Mouse (Mus musculus) erythroblast, adult 5-6 weeks (primary cell): ENCODE data around the gene Dstn. TPM values are rescaled to one million over a fixed set of nuclear protein-coding genes. Genes with fewer than 3 reads are reported as not detected.

Experiments
- ATAC-seq: replicated peaks from 2 replicates; pipeline ENCODE4 v1.8.0; 2016; ENCODE audit warnings: moderate number of reproducible peaks, mild to moderate bottlenecking, moderate TSS enrichment, inconsistent platforms; ENCODE audit not compliant: poor library complexity, low FRiP score, severe bottlenecking
- total RNA-seq, 2 experiments: library from RNA; stranded (forward) in 1 of 2; stranded (reverse) in 1 of 2; fragments of 150-400 nt in 1 of 2; fragments of 200-764, 138-1000 nt in 1 of 2; gene quantifications; 2 replicates each; pipeline versions ENCODE4 v1.2.3 to v1.2.4; 2015 to 2017; ENCODE audit warnings: low replicate concordance in 2 of 2

Gene Dstn
- total RNA-seq, 2 experiments from 2014 or later: 153 to 176 TPM

DNA sequence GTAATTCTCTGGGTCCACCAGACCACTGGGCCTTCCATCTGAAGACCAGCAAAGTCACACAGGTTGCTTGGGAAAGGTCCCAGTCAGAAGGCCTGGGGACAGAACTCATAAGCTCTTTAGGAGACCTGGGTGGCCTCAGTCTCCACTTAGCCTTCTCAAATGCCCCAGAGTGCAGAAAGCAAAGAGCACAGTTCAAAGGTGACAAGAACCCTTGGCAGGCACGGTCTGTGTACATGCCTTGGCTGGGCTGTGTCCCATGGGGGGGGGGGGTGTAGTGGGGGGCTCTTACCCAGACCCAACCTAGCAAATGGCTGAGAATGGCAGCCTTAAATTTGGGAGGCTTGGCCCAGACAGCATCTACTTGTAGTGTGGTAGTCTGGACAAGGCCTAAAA is 35.9 kb downstream of the Dstn start:
- no peak for ATAC-seq

DNA sequence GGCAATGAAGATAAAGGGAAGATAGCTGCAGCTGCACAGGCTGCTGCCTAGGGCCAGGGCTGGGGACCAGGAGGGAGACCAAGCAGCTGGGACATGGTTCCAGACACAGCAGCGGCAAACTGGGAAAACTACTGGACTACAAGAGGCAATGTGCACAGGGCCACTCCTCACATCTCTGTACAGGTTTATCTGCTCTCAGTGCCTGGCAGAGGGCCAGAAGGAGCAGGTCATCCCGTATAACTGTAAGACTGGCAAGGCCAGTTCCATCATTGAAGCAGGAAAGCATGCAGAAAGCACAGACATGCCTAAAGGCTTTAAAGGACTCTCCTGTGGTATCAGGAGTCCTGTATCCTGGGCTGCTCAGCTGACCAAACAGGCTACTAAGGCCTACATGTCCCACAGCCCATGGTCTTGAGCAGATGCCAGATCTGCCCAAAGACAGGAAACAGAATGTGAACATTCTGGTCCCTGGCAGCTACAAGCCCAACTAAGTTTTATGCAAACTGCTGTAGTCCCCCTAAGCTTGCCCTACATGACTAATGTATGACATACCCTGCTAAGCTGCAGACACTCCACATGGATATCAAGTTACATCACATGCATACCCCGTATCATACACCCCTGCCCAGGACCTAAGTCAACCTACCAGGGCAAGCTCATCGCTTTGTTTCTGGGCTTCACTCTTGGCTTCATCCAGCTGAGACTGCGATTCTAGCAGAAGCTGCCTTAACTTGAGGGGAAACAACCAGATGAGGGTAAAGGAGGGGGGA is 36.6 kb downstream of the Dstn start:
- no peak for ATAC-seq

DNA sequence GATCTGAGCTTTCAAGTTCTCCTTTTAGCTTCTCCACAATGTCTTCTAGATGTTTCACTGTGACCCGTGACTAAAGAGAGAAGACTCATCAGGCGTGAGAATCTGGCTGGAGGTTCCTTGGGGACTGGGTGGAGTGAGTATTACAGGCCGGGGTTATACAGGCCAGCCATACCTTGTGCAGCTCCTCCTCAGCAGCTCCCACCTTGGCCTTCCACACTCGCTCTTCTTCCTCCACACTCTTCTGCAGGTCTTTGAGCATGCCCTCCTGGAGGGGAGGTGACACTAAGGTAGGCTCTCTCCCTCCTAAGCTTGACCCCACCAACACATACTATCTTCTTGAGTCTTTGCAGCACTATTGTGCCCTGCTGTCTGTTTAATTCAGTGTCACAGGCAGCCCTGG is 38.8 kb downstream of the Dstn start:
- no peak for ATAC-seq

DNA sequence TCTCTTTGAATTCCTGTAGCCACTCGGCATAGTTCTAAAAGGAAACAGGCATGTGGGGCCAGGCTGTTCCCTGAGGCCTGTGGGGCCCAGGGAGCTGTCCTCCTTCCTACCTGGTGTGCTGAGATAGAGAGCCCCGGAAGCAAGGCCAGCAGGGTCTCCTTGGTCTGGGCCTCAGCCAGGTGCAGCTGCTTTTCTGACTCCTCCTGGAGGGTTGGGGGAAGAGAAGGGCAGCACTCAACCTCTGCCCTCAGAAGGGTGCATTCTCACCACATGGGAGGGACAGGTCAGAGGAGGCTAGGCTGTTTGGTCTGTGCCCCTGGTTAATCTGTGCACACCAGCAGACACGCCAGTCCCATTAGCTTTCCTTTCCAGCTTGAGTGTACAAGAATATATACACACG is 39.9 kb downstream of the Dstn start:
- 0 out of 2 replicates have a peak, but pooled peaks have one; percentile 20 for ATAC-seq

DNA sequence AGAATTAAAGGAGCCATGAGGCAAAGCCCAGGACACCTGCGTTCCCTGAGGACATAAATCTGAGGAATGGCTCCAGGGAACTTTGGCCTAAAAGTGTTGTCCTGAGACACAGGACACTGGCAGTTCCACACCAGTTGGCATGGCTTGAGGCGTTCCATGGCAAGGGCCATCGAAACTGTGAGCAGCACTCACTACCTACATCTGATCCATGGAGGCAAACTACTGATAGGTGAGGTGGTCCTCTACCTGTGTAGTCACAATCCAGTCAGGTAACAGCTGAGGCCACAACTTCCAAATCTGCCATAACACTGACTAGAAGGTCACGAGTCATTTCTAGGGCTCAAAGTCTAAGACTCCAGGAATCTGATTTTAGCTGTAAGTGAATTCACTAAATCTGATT is 40.6 kb downstream of the Dstn start:
- no peak for ATAC-seq

DNA sequence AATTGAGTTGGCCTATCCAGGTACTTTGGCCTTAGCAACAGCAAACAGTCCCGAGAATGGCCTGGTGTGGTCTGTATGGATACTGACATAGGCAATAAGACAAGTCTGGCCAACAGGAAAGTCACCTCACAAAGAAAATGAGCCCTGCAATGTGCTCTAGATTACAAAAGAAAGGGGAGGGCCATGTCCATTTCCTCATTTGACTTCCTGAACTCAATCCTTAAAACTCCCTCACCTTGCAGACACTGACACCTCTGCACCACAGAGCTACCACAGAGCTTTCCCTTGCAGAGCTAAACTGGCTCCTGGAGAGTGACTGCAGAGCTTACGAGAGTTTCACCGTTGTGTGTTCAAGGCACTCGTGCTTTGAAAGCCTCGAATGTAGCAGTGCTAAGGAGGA is 47.1 kb downstream of the Dstn start:
- ATAC-seq: no peak

DNA sequence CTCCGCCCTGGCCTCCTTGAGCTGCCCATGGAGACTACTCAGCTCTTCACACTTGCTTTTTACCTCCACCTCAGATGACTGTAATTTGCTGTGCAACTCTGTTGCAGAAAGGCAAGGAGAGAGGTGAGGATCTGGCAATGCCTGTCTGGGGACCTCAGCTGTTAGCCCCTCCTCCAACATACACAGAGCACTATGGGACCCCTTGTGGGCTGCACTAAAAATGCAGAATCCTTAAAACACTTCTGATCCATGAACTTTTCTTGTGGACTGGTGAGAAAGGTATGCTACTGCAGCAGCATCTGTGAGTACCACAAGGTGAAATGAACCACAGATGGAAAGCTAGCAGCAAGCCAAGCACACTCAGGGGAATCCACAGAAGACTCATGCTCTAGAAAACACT is 48.2 kb downstream of the Dstn start:
- ATAC-seq: no peak

DNA sequence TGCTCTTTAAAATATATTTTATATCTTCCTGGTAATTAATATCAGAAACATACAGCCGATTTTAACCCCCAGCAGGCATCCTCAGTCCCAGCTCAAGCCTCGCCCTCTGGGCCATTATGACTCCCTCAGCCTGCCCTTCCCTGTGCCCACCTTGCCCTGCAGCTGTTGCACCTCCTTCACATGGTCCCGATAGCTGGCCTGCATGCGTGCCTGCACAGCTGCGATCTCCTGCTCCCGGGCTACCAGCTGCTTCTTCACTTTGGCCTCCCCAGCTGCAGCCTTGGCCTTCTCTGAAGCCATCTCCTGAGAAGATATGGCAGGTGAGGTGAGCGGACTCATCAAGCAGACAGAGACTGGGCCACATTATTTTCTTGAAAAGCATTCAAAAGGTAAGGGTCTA is 54.1 kb downstream of the Dstn start:
- no peak for ATAC-seq

DNA sequence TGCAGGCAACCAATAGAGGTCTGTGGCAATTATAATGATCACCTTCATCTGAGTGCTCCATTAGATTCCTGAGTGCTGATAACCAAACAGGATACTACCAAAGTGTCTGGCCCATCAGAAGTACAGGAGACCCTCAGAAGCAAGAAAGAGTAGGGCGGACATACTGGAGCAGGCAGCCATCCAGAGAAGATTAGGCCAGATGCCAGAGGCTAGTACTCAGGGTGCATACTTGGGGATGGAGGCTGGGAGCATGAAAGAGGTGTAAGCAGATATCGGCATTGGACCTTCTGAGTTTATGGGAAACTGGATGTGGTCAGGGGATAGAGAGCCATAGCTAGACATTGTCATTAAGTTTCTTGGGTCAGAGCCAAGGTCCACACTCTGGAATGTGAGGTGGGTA is 55.7 kb downstream of the Dstn start:
- no peak for ATAC-seq

DNA sequence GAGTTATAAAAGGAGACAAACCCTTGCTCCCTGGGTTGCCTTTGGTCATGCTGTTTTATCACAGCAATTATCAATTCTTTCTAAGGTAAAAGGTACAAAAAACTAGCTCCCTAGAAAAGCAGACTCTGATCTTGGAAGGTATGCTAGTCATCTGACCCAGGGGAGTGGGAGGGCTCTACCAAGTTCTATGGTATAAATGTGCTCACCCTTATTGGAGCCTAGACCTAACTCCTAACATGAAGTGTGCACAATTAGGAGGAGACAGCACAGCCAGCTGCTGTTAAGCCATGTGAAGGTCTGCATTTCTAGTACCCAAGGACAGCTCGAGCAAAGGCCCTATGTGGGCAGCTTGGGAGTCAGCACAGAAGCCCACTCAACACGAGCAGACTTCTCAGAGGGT is 56.8 kb downstream of the Dstn start:
- ATAC-seq: no peak

DNA sequence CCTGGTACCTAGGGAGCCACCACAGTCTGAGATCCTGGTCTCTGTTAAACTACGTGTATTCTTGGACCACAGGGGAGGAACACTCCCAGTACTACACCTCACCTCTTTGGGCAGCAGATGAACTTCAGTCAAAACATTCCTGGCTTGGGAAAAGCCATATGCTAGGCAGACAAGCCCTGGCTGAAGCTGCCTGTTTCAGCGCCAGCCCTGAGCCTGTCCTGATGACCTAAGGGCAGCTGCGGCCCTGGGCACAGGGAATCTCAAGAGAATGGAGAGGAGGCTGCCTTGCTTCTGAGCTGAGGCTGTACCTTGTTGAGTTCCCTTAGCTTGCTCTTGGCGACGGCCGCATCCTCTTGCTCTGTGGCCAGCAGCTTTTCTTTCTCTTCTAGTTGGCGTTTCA is 58.0 kb downstream of the Dstn start:
- ATAC-seq: no peak

DNA sequence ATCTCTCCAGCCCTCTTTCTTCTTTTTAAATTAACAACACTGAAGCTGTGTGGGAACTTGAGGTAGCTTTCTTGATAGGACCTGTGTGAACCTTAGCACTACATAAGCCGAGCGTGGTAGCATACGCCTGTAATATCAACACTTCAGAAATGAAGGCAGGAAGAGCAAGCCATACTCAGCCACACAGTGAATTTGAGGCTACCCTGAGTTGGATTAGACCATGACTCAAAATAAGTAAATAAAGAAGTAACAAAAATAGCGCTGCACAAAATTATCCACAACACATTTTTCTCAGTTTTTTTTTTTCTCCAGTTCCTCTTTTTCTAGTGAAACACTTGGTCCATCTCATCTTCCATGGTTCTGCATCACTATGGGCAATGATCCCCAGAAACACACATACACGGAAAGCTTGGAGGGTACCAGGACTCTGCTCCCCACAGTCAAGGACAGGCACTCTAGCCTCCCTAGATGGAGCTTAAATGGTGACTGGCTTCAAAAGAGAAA is 60.1 kb downstream of the Dstn start:
- no peak for ATAC-seq

DNA sequence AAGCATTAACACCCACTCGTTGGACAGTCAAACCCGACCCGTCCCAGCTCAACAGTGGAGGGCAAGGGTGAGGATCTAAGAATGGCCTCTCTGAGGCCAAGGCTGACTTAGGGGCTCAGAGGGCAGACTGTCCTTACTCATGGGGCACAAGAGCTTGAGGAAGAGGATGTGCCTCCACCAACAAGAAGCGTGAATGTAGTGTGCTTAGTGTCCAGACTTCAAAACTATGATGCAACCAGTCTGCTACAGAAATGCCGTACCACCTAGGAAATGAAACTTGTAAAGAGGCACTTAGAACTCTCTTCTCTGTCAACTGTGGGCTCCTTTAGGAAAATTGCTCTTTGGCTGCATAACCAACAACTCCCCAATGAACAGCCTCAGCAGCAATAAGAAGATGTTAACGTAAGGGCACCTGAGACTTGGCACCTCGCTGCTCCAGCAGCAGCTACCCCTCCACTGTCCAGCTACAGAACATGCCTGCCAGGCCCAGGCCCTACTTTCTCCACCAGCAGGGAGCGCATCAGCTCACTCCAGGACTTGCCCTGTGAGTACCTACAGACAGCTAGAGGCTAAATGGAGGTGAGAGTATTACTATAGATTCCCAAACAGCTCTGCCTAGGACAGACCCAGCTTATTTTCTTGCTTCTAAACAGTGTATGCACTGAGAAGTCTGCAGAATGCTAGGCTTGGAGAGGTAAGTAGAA is 63.5 kb downstream of the Dstn start:
- no peak for ATAC-seq

DNA sequence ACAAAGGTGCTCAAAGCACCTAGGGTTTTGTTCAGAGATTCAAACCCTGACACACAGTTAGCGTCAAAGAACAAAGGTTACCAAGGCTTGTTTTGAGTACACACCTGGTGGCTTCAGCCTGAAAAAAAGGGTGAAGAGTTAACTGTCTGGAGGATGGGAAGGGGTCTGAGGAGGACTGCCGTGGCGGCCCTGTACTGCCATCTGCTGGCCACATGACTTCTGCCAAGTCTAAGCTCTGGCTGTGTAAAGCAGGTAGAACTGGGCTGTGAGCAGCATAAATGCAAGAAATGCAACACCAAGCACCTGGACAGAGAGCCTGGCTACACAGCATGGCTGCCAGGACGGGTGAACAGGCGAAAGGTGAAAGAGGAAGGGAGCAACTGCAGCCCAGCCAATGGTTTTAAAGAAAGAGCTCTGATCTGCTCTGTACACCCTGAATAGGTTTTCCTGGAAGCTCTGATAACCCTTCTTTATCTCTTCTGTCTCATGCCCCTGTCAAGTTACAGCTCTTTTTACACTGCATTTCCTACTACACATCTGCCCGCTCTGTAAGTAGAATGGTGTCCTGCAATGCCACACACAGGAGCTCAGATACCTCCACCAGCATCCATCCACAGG is 65.8 kb downstream of the Dstn start:
- peak; percentile 69 for ATAC-seq

DNA sequence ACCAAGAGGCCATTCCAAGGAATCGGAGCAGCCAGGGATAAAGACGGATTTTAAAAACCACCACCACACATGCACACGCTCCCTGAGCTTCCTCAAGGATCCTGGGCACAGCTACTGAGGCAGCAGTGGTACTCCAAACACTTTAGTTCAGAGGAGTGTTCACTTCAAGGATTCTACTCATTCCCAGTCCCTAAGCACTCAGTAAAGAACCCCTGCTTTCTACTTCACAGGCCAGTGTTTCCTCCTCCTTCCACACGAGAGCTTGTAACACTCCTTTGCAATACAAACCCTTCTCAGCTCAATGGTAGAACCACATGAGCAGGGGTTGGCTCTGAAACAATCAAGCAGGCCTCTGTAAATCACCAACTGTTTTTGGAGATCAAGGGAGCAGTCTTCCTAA is 67.0 kb downstream of the Dstn start:
- ATAC-seq: no peak

DNA sequence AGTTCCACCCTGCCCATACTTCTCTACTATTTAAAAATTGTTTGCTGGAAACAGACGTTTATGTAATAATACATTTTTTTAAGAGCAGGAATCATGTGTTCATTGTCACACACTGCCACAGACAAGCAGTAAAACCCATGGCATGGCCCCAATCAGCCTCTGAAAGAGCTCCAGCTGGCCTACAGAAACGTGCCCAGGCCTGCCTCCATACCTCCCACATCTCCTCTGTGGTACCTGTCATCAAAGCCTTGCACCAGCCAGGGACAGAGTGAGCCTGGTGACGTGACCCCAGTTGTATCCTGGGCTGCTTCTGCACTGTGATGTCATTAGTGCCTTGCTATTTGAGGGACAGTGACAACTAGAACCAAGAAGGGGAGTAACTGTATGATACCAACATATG is 67.8 kb downstream of the Dstn start:
- no peak for ATAC-seq

DNA sequence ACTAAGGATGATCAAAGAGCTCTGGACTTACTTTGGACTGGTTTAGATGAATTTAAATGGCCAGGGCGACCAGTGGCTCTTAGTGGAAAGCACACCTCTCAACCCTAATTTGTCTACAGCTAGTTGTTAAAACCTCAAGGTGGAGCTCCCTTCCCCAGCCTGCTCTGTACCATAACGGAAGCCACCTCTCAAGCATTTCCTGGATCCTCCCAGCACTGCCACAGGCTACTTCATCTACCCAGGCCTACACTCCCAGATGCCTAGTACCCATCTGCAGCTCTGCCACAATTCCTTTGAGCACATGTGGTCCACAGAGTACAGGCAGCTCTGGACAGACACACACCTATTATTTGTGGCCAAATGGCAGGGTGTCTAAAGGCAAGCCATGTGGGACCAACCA is 68.4 kb downstream of the Dstn start:
- ATAC-seq: no peak

DNA sequence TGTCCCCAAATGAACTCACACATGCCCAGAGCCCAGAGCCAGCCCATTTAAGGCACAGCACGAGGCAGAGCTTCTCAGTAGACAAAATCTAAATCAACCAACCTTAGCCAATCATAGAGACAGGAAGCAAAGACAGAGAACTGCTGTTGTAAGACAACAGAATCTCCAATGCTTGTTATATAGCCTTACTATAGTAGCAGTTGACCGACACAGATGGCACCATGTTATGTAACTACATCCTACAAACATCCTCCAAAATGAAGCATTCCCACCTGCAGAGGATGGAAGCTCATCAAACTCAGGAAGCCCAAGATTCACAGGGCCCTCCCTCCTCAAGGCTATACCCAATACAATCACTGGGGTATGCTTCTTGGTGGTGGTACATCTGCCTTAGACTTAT is 72.4 kb downstream of the Dstn start:
- ATAC-seq: no peak

DNA sequence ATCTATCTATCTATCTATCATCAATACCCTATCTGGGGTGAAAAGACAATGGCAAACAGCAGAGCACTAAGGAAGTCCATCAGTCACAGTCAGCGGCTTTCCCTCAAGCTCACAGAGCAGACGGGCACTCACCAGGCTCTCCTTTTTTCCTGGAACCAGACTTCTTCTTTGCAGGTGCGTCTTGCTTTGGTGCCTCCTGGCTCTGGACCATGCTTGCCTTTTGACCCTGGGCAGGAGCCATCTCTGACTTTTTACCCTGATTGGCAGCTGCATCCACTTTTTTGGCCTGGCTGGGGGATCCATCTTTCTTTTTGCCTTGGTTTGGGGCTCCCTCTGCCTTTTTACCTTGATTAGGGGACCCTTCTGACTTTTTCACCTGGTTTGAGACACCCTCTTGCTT is 72.9 kb downstream of the Dstn start:
- ATAC-seq: no peak

DNA sequence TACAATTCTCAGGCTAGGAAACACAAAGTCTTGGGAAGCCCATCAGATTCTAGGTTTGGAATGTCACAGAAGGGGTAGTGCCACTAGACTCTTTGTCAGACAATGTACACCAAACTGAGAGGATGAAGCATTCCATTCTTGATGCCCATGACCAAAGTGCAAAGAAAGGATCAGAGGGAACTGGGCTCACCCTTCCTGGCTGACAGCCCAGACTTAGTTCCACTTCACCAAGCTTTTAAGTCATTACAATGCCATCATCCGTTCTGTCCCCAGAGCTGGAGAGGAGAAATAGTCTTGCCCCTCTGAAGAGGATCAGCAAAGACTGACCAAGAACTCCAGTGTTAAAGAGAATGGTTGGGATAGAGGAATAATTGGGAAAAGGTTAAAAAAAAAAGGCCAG is 75.9 kb downstream of the Dstn start:
- ATAC-seq: no peak
